Mouse (Mus musculus): ENCODE measurements around the gene Bin2. TPM values are rescaled to one million over a fixed set of nuclear protein-coding genes. Genes with fewer than 3 reads are reported as not detected.

Bin2 gene
- polyA plus RNA-seq, 1 experiment from 2014 or later: 4.2 TPM

- no peak for DNase-seq (ENCODE audit: low spot score)
- Histone ChIP-seq H3K4me2 (ENCODE audit: low read depth, severe bottlenecking) (no peak overlapping the region), H3K9me3 (ENCODE audit: control insufficient read depth, low read length) (no peaks in the 10 kb centered on the region), H3K4me1 (ENCODE audit: control insufficient read depth, insufficient read depth, low read length) (0 out of 2 replicates have a peak, but pooled peaks cover 2% of the 10 kb centered on the region), H3K9ac (ENCODE audit: low read length) (no peak overlapping the region), H3K36me3 (ENCODE audit: control insufficient read depth, insufficient read depth, low read length) (no peaks in the 10 kb centered on the region), H3K4me3 (ENCODE audit: low read depth, low read length) (no peak overlapping the region), H3K27me3 (ENCODE audit: control insufficient read depth, insufficient read depth, low read length) (0 out of 2 replicates have a peak, but pooled peaks cover 2% of the 10 kb centered on the region), H3K27ac (replicated peaks; ENCODE audit: low read depth, low read length) (no peak overlapping the region)
- WGBS: 56% methylated on average over 3 of the region's 3 CpGs
- ATAC-seq (ENCODE audit: insufficient number of reproducible peaks, low FRiP score, low TSS enrichment, low read depth): no peak
Observed at GRCm38 (mm10) chr15:100680381-100680780, 11.0 kb upstream of the Bin2 start.

- DNase-seq (ENCODE audit: low spot score) (no peak), ATAC-seq (ENCODE audit: insufficient number of reproducible peaks, low FRiP score, low TSS enrichment, low read depth) (no peak)
- no peak overlapping the region for H3K4me3 ChIP-seq (ENCODE audit: low read depth, low read length)
- no peaks in the 10 kb centered on the region for H3K36me3 ChIP-seq (ENCODE audit: control insufficient read depth, insufficient read depth, low read length)
- no peak overlapping the region for H3K9ac ChIP-seq (ENCODE audit: low read length)
- no peak overlapping the region for H3K4me2 ChIP-seq (ENCODE audit: low read depth, severe bottlenecking)
- H3K9me3 ChIP-seq (ENCODE audit: control insufficient read depth, low read length): no peaks in the 10 kb centered on the region
- 0 out of 2 replicates have a peak, but pooled peaks cover 2% of the 10 kb centered on the region for H3K4me1 ChIP-seq (ENCODE audit: control insufficient read depth, insufficient read depth, low read length)
- 87% methylated on average over 14 of the region's 14 CpGs for WGBS
- H3K27me3 ChIP-seq (ENCODE audit: control insufficient read depth, insufficient read depth, low read length): no peaks in the 10 kb centered on the region
- no peak overlapping the region for H3K27ac ChIP-seq (replicated peaks; ENCODE audit: low read depth, low read length)
Observed at GRCm38 (mm10) chr15:100679005-100679404, 9.7 kb upstream of the Bin2 start.

GRCm38 (mm10) chr15:100678581-100678980, 9.2 kb upstream of the Bin2 start:
- no peak overlapping the region for H3K4me2 ChIP-seq (ENCODE audit: low read depth, severe bottlenecking)
- H3K4me3 ChIP-seq (ENCODE audit: low read depth, low read length): no peak overlapping the region
- H3K27ac ChIP-seq (replicated peaks; ENCODE audit: low read depth, low read length): no peak overlapping the region
- no peaks in the 10 kb centered on the region for H3K36me3 ChIP-seq (ENCODE audit: control insufficient read depth, insufficient read depth, low read length)
- 0 out of 2 replicates have a peak, but pooled peaks cover 2% of the 10 kb centered on the region for H3K4me1 ChIP-seq (ENCODE audit: control insufficient read depth, insufficient read depth, low read length)
- no peak overlapping the region for H3K9ac ChIP-seq (ENCODE audit: low read length)
- no peaks in the 10 kb centered on the region for H3K9me3 ChIP-seq (ENCODE audit: control insufficient read depth, low read length)
- WGBS: 85% methylated on average over 12 of the region's 12 CpGs
- DNase-seq (ENCODE audit: low spot score) (no peak), ATAC-seq (ENCODE audit: insufficient number of reproducible peaks, low FRiP score, low TSS enrichment, low read depth) (no peak)
- no peaks in the 10 kb centered on the region for H3K27me3 ChIP-seq (ENCODE audit: control insufficient read depth, insufficient read depth, low read length)

- no peak overlapping the region for H3K27ac ChIP-seq (replicated peaks; ENCODE audit: low read depth, low read length)
- 91% methylated on average over 8 of the region's 8 CpGs for WGBS
- no peak overlapping the region for H3K4me2 ChIP-seq (ENCODE audit: low read depth, severe bottlenecking)
- no peak for ATAC-seq (ENCODE audit: insufficient number of reproducible peaks, low FRiP score, low TSS enrichment, low read depth)
- no peak overlapping the region for H3K9ac ChIP-seq (ENCODE audit: low read length)
- H3K27me3 ChIP-seq (ENCODE audit: control insufficient read depth, insufficient read depth, low read length): no peaks in the 10 kb centered on the region
- no peaks in the 10 kb centered on the region for H3K36me3 ChIP-seq (ENCODE audit: control insufficient read depth, insufficient read depth, low read length)
- no peaks in the 10 kb centered on the region for H3K9me3 ChIP-seq (ENCODE audit: control insufficient read depth, low read length)
- H3K4me1 ChIP-seq (ENCODE audit: control insufficient read depth, insufficient read depth, low read length): 0 out of 2 replicates have a peak, but pooled peaks cover 2% of the 10 kb centered on the region
- no peak for DNase-seq (ENCODE audit: low spot score)
- H3K4me3 ChIP-seq (ENCODE audit: low read depth, low read length): no peak overlapping the region
Observed at GRCm38 (mm10) chr15:100677675-100678074, 8.3 kb upstream of the Bin2 start.

- Histone ChIP-seq H3K4me2 (ENCODE audit: low read depth, severe bottlenecking) (no peak overlapping the region), H3K36me3 (ENCODE audit: control insufficient read depth, insufficient read depth, low read length) (no peaks in the 10 kb centered on the region), H3K27ac (replicated peaks; ENCODE audit: low read depth, low read length) (no peak overlapping the region), H3K27me3 (ENCODE audit: control insufficient read depth, insufficient read depth, low read length) (no peaks in the 10 kb centered on the region), H3K9ac (ENCODE audit: low read length) (no peak overlapping the region), H3K9me3 (ENCODE audit: control insufficient read depth, low read length) (no peaks in the 10 kb centered on the region), H3K4me3 (ENCODE audit: low read depth, low read length) (no peak overlapping the region), H3K4me1 (ENCODE audit: control insufficient read depth, insufficient read depth, low read length) (0 out of 2 replicates have a peak, but pooled peaks cover 2% of the 10 kb centered on the region)
- ATAC-seq (ENCODE audit: insufficient number of reproducible peaks, low FRiP score, low TSS enrichment, low read depth) (no peak), DNase-seq (ENCODE audit: low spot score) (no peak)
- whole genome bisulfite sequencing: 86% methylated on average over 1 of the region's 1 CpGs
Observed at GRCm38 (mm10) chr15:100676521-100676920, 7.2 kb upstream of the Bin2 start.

GRCm38 (mm10) chr15:100675486-100675885, 6.1 kb upstream of the Bin2 start:
- Histone ChIP-seq H3K4me1 (ENCODE audit: control insufficient read depth, insufficient read depth, low read length) (0 out of 2 replicates have a peak, but pooled peaks cover 2% of the 10 kb centered on the region), H3K4me3 (ENCODE audit: low read depth, low read length) (no peak overlapping the region), H3K36me3 (ENCODE audit: control insufficient read depth, insufficient read depth, low read length) (no peaks in the 10 kb centered on the region), H3K27me3 (ENCODE audit: control insufficient read depth, insufficient read depth, low read length) (no peaks in the 10 kb centered on the region), H3K27ac (replicated peaks; ENCODE audit: low read depth, low read length) (no peak overlapping the region), H3K9ac (ENCODE audit: low read length) (no peak overlapping the region), H3K4me2 (ENCODE audit: low read depth, severe bottlenecking) (no peak overlapping the region), H3K9me3 (ENCODE audit: control insufficient read depth, low read length) (no peaks in the 10 kb centered on the region)
- 65% methylated on average over 3 of the region's 3 CpGs for WGBS
- ATAC-seq (ENCODE audit: insufficient number of reproducible peaks, low FRiP score, low TSS enrichment, low read depth): no peak
- no peak for DNase-seq (ENCODE audit: low spot score)

GRCm38 (mm10) chr15:100674566-100674965, 5.2 kb upstream of the Bin2 start:
- WGBS: 88% methylated on average over 10 of the region's 10 CpGs
- H3K4me2 ChIP-seq (ENCODE audit: low read depth, severe bottlenecking): no peak overlapping the region
- H3K9me3 ChIP-seq (ENCODE audit: control insufficient read depth, low read length): no peaks in the 10 kb centered on the region
- ATAC-seq (ENCODE audit: insufficient number of reproducible peaks, low FRiP score, low TSS enrichment, low read depth) (no peak), DNase-seq (ENCODE audit: low spot score) (no peak)
- no peaks in the 10 kb centered on the region for H3K4me1 ChIP-seq (ENCODE audit: control insufficient read depth, insufficient read depth, low read length)
- no peaks in the 10 kb centered on the region for H3K27me3 ChIP-seq (ENCODE audit: control insufficient read depth, insufficient read depth, low read length)
- H3K27ac ChIP-seq (replicated peaks; ENCODE audit: low read depth, low read length): no peak overlapping the region
- H3K36me3 ChIP-seq (ENCODE audit: control insufficient read depth, insufficient read depth, low read length): no peaks in the 10 kb centered on the region
- H3K4me3 ChIP-seq (ENCODE audit: low read depth, low read length): no peak overlapping the region
- no peak overlapping the region for H3K9ac ChIP-seq (ENCODE audit: low read length)

GRCm38 (mm10) chr15:100673585-100674391, 4.4 kb upstream of the Bin2 start:
- no peak overlapping the region for H3K27ac ChIP-seq (replicated peaks; ENCODE audit: low read depth, low read length)
- H3K36me3 ChIP-seq (ENCODE audit: control insufficient read depth, insufficient read depth, low read length): no peaks in the 10 kb centered on the region
- 52% methylated on average over 12 of the region's 12 CpGs for WGBS
- ATAC-seq (ENCODE audit: insufficient number of reproducible peaks, low FRiP score, low TSS enrichment, low read depth) (no peak), DNase-seq (ENCODE audit: low spot score) (no peak)
- no peaks in the 10 kb centered on the region for H3K9me3 ChIP-seq (ENCODE audit: control insufficient read depth, low read length)
- H3K9ac ChIP-seq (ENCODE audit: low read length): no peak overlapping the region
- no peaks in the 10 kb centered on the region for H3K4me1 ChIP-seq (ENCODE audit: control insufficient read depth, insufficient read depth, low read length)
- H3K4me2 ChIP-seq (ENCODE audit: low read depth, severe bottlenecking): no peak overlapping the region
- H3K27me3 ChIP-seq (ENCODE audit: control insufficient read depth, insufficient read depth, low read length): no peaks in the 10 kb centered on the region
- no peak overlapping the region for H3K4me3 ChIP-seq (ENCODE audit: low read depth, low read length)

All from limb, embryonic 11.5 days (tissue).